Mouse (Mus musculus) embryonic facial prominence, embryonic 13.5 days (tissue): ENCODE data around the gene Dyrk3. TPM values are rescaled to one million over a fixed set of nuclear protein-coding genes. Genes with fewer than 3 reads are reported as not detected.

Experiments
- polyA plus RNA-seq: library from polyadenylated mRNA; unstranded; fragments of >200 nt; fragmentation: Nextera tagmentation; extraction: Ambion mirVana; gene quantifications from 2 replicates; pipeline ENCODE4 v1.2.1, GENCODE M21; 2015

Gene Dyrk3
- polyA plus RNA-seq, 1 experiment from 2014 or later = 3.3 TPM

Other genes starting within 250 kb of the Dyrk3 start
- gene Il20, start 226.9 kb downstream of the Dyrk3 start, polyA plus RNA-seq = not detected in 2 replicates
- gene Il19, start 198.2 kb downstream of the Dyrk3 start, polyA plus RNA-seq = not detected in 2 replicates
- not detected in 2 replicates for gene Il10, start 118.5 kb downstream of the Dyrk3 start, polyA plus RNA-seq
- gene Mapkapk2, start 40.5 kb downstream of the Dyrk3 start, polyA plus RNA-seq = 39.8 and 40.4 TPM in 2 replicates
- gene Eif2d, start 14.8 kb upstream of the Dyrk3 start, polyA plus RNA-seq = 61.3 and 68.7 TPM in 2 replicates
- 1.7 and 1.8 TPM in 2 replicates for gene Rassf5, start 106.9 kb upstream of the Dyrk3 start, polyA plus RNA-seq
- gene Ikbke, start 141.3 kb upstream of the Dyrk3 start, polyA plus RNA-seq = 2.7 and 3.6 TPM in 2 replicates